Mouse (Mus musculus): ENCODE results near the gene Pkmyt1.

DNA sequence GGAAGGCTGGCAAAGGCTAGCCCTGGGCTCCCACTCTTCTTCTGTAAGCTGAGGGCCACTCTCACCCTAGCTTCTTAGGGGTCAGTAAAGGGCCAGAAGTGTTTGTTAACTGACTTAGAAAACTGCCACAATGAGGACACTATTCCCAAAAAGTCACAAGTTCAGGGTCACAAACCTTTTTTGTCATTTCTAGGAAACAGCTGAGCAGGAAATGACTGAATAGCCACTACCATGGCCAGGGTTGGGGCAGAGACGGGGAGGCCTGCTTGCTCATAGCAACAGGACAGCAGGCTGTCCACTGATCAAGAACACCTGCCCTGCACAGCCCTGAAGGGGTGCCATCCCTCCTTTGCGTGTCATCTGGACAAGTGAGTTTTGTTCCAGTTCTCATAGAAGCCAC, 51.0 kb downstream of the Pkmyt1 start:
- no peak for TF ChIP-seq POLR2A (IDR thresholded peaks at IDR 0.05; ENCODE audit: low read depth, low read length)
- TF ChIP-seq CTCF (conservative IDR thresholded peaks at IDR 0.05; ENCODE audit: insufficient read depth, insufficient read length, low read depth, low read length): no peak

Data from kidney, adult 2 months (tissue).